Mouse (Mus musculus) leukemia stem cell, adult 10-12 weeks (primary cell): ENCODE measurements around the gene N4bp2. TPM values are rescaled to one million over a fixed set of nuclear protein-coding genes. Genes with fewer than 3 reads are reported as not detected.

Source experiments
- polyA plus RNA-seq: library from polyadenylated mRNA; stranded (reverse); fragments of >175 nt; gene quantifications from 2 replicates; pipeline ENCODE4 v1.2.3, GENCODE M21; 2012; ENCODE audit warnings: low replicate concordance

N4bp2 gene
- 5.8 and 6.0 TPM in 2 replicates for polyA plus RNA-seq

GRCm38 (mm10) chr5:65763088-65763915 is at the start of gene N4bp2:
TSS of gene N4bp2 (plus strand) at chr5:65763521.

GRCm38 (mm10) chr5:65861154-65861944 is 98.0 kb downstream of the N4bp2 start, which contains the start of gene Rhoh:
TSS of gene Rhoh (plus strand) at chr5:65861213.

Other genes with a start within 250 kb of the N4bp2 start
- gene Smim14, start 226.3 kb upstream of the N4bp2 start, polyA plus RNA-seq, result 5.7 and 22.9 TPM in 2 replicates
- 43.2 and 87.3 TPM in 2 replicates for gene Ube2k, start 226.3 kb upstream of the N4bp2 start, polyA plus RNA-seq
- 22.6 and 26.5 TPM in 2 replicates for gene Pds5a, start 65.2 kb upstream of the N4bp2 start, polyA plus RNA-seq
- 0.97 and 1.7 TPM in 2 replicates for gene Rhoh, start 97.7 kb downstream of the N4bp2 start, polyA plus RNA-seq
- gene Chrna9, start 171.4 kb downstream of the N4bp2 start, polyA plus RNA-seq, result not detected in 2 replicates
- 0.13 TPM in 1 of 2 replicates, not detected in the other for gene 9130230L23Rik, start 240.8 kb downstream of the N4bp2 start, polyA plus RNA-seq